Mouse (Mus musculus): ENCODE measurements around the gene Srpr. TPM values are rescaled to one million over a fixed set of nuclear protein-coding genes. Genes with fewer than 3 reads are reported as not detected.
A peak's percentile ranks its signal among the peaks of the same experiment; 100 is the strongest.

Srpr gene
- total and polyA plus RNA-seq, 2 experiments from 2014 or later, result 35.5 to 66.3 TPM

- H3K4me3 ChIP-seq (ENCODE audit: low read length), result no peak overlapping the region
- peaks cover 6% of the 10 kb centered on the region; the same call in 1 of the 2 replicates for H3K4me1 ChIP-seq (ENCODE audit: insufficient read depth, low read length)
- H3K9me3 ChIP-seq (ENCODE audit: low read length), result no peaks in the 10 kb centered on the region
- DNase-seq (ENCODE audit: low spot score) (no peak), ATAC-seq (no peak)
- no peak overlapping the region for H3K27ac ChIP-seq
- no peaks in the 10 kb centered on the region for H3K36me3 ChIP-seq (ENCODE audit: insufficient read depth, low read length)
- H3K9ac ChIP-seq (replicated peaks; ENCODE audit: low read length), result no peak overlapping the region
- WGBS, result 89% methylated on average over 3 of the region's 3 CpGs
- H3K4me2 ChIP-seq (ENCODE audit: low read depth, low read length), result no peak overlapping the region
- H3K27me3 ChIP-seq (ENCODE audit: insufficient read depth, low read length), result no peaks in the 10 kb centered on the region
- no peak for TF ChIP-seq CTCF (IDR thresholded peaks at IDR 0.05; ENCODE audit: low read depth)
These were observed 64.5 kb downstream of the Srpr start for GRCm38 (mm10) chr9:35264509-35264908.

- H3K4me1 ChIP-seq (ENCODE audit: insufficient read depth, low read length), result peaks cover 6% of the 10 kb centered on the region; the same call in 1 of the 2 replicates
- H3K27me3 ChIP-seq (ENCODE audit: insufficient read depth, low read length), result no peaks in the 10 kb centered on the region
- DNase-seq (ENCODE audit: low spot score) (peak; percentile 97), ATAC-seq (peak; percentile 96)
- H3K9me3 ChIP-seq (ENCODE audit: low read length), result no peaks in the 10 kb centered on the region
- WGBS, result under 1% methylated on average over 62 of the region's 62 CpGs
- peak within 1 kb of the TSS; percentile 79 for H3K4me3 ChIP-seq (ENCODE audit: low read length)
- no peak for TF ChIP-seq CTCF (IDR thresholded peaks at IDR 0.05; ENCODE audit: low read depth)
- peak within 1 kb of the TSS; percentile 62 for H3K9ac ChIP-seq (replicated peaks; ENCODE audit: low read length)
- peaks cover 1% of the 10 kb centered on the region; the same call in 1 of the 2 replicates for H3K36me3 ChIP-seq (ENCODE audit: insufficient read depth, low read length)
- peak within 1 kb of the TSS; percentile 80 for H3K4me2 ChIP-seq (ENCODE audit: low read depth, low read length)
- H3K27ac ChIP-seq, result peak within 1 kb of the TSS; percentile 80
These were observed 67.4 kb downstream of the Srpr start, which contains the start of the genes Fam118b and Rpusd4 for GRCm38 (mm10) chr9:35267146-35267975. TSS of gene Fam118b (minus strand) at chr9:35267805. TSS of gene Rpusd4 (plus strand) at chr9:35267865.

GRCm38 (mm10) chr9:35267976-35268715 is 68.2 kb downstream of the Srpr start:
- peak overlapping the region; percentile 80 for H3K27ac ChIP-seq
- peak overlapping the region; percentile 62 for H3K9ac ChIP-seq (replicated peaks; ENCODE audit: low read length)
- 2% methylated on average over 21 of the region's 21 CpGs for WGBS
- peak overlapping the region; percentile 80 for H3K4me2 ChIP-seq (ENCODE audit: low read depth, low read length)
- peaks cover 8% of the 10 kb centered on the region; the same call in 1 of the 2 replicates for H3K36me3 ChIP-seq (ENCODE audit: insufficient read depth, low read length)
- ATAC-seq (peak; percentile 57), DNase-seq (ENCODE audit: low spot score) (peak; percentile 17)
- peaks cover 6% of the 10 kb centered on the region; the same call in 1 of the 2 replicates for H3K4me1 ChIP-seq (ENCODE audit: insufficient read depth, low read length)
- H3K9me3 ChIP-seq (ENCODE audit: low read length), result no peaks in the 10 kb centered on the region
- no peaks in the 10 kb centered on the region for H3K27me3 ChIP-seq (ENCODE audit: insufficient read depth, low read length)
- no peak for TF ChIP-seq CTCF (IDR thresholded peaks at IDR 0.05; ENCODE audit: low read depth)
- H3K4me3 ChIP-seq (ENCODE audit: low read length), result peak overlapping the region; percentile 79

- 89% methylated on average over 3 of the region's 3 CpGs for WGBS
- no peaks in the 10 kb centered on the region for H3K4me1 ChIP-seq (ENCODE audit: insufficient read depth, low read length)
- H3K4me3 ChIP-seq (ENCODE audit: low read length), result no peak overlapping the region
- DNase-seq (ENCODE audit: low spot score), result no peak
- no peak overlapping the region for H3K9ac ChIP-seq (replicated peaks; ENCODE audit: low read length)
- no peaks in the 10 kb centered on the region; the same call in 1 of the 2 replicates for H3K27me3 ChIP-seq (ENCODE audit: insufficient read depth, low read length)
- ATAC-seq, result no peak
- TF ChIP-seq CTCF (IDR thresholded peaks at IDR 0.05; ENCODE audit: low read depth), result no peak
- H3K9me3 ChIP-seq (ENCODE audit: low read length), result no peaks in the 10 kb centered on the region
- peaks cover 11% of the 10 kb centered on the region for H3K36me3 ChIP-seq (ENCODE audit: insufficient read depth, low read length)
- H3K27ac ChIP-seq, result no peak overlapping the region
- no peak overlapping the region for H3K4me2 ChIP-seq (ENCODE audit: low read depth, low read length)
These were observed 77.9 kb downstream of the Srpr start for GRCm38 (mm10) chr9:35277855-35278365.

GRCm38 (mm10) chr9:35278451-35278850 is 78.5 kb downstream of the Srpr start:
- H3K27ac ChIP-seq, result no peak overlapping the region
- H3K9ac ChIP-seq (replicated peaks; ENCODE audit: low read length), result no peak overlapping the region
- ATAC-seq, result no peak

GRCm38 (mm10) chr9:35282006-35282850 is 82.3 kb downstream of the Srpr start:
- no peak overlapping the region for H3K4me3 ChIP-seq (ENCODE audit: low read length)
- peaks cover 17% of the 10 kb centered on the region for H3K27me3 ChIP-seq (ENCODE audit: insufficient read depth, low read length)
- H3K4me1 ChIP-seq (ENCODE audit: insufficient read depth, low read length), result no peaks in the 10 kb centered on the region
- 13% methylated on average over 5 of the region's 5 CpGs for WGBS
- DNase-seq (ENCODE audit: low spot score) (peak; percentile 79), ATAC-seq (peak; percentile 58; the same call in 1 of the 2 replicates)
- no peak overlapping the region for H3K9ac ChIP-seq (replicated peaks; ENCODE audit: low read length)
- TF ChIP-seq CTCF (IDR thresholded peaks at IDR 0.05; ENCODE audit: low read depth), result peak; percentile 90
- H3K4me2 ChIP-seq (ENCODE audit: low read depth, low read length), result no peak overlapping the region
- no peaks in the 10 kb centered on the region for H3K36me3 ChIP-seq (ENCODE audit: insufficient read depth, low read length)
- no peaks in the 10 kb centered on the region for H3K9me3 ChIP-seq (ENCODE audit: low read length)
- no peak overlapping the region for H3K27ac ChIP-seq

More at GRCm38 (mm10) chr9:35278451-35278850, 78.5 kb downstream of the Srpr start:
- no peaks in the 10 kb centered on the region; the same call in 1 of the 2 replicates for H3K27me3 ChIP-seq (ENCODE audit: insufficient read depth, low read length)
- no peak for TF ChIP-seq CTCF (IDR thresholded peaks at IDR 0.05; ENCODE audit: low read depth)
- H3K4me1 ChIP-seq (ENCODE audit: insufficient read depth, low read length), result no peaks in the 10 kb centered on the region
- H3K9me3 ChIP-seq (ENCODE audit: low read length), result no peaks in the 10 kb centered on the region
- DNase-seq (ENCODE audit: low spot score), result no peak
- H3K4me2 ChIP-seq (ENCODE audit: low read depth, low read length), result no peak overlapping the region
- H3K36me3 ChIP-seq (ENCODE audit: insufficient read depth, low read length), result peaks cover 9% of the 10 kb centered on the region
- no peak overlapping the region for H3K4me3 ChIP-seq (ENCODE audit: low read length)
- WGBS, result 83% methylated on average over 4 of the region's 4 CpGs
